Mouse (Mus musculus): ENCODE measurements around the gene Brpf3. TPM values are rescaled to one million over a fixed set of nuclear protein-coding genes. Genes with fewer than 3 reads are reported as not detected.
A peak's percentile ranks its signal among the peaks of the same experiment; 100 is the strongest.

Brpf3 gene
- 8.0 and 8.9 TPM in 2 replicates for polyA plus RNA-seq (2014; fragmentation: Nextera tagmentation; extraction: Ambion mirVana)

- Histone ChIP-seq H3K9me3 (ENCODE audit: control insufficient read depth, low read length) (no peaks in the 10 kb centered on the region), H3K4me3 (replicated peaks; ENCODE audit: low read length) (peak within 1 kb of the TSS; percentile 72), H3K36me3 (replicated peaks; ENCODE audit: control insufficient read depth, insufficient read depth) (peaks cover under 1% of the 10 kb centered on the region), H3K27ac (peak within 1 kb of the TSS; percentile 99), H3K9ac (peak within 1 kb of the TSS; percentile 99), H3K27me3 (ENCODE audit: control insufficient read depth, insufficient read depth, low read length) (no peaks in the 10 kb centered on the region), H3K4me2 (replicated peaks) (peak within 1 kb of the TSS; percentile 91), H3K4me1 (replicated peaks; ENCODE audit: control insufficient read depth, insufficient read depth, low read length) (peaks cover 27% of the 10 kb centered on the region)
- WGBS: under 1% methylated on average over 41 of the region's 99 CpGs
- DNase-seq (ENCODE audit: low spot score): peak; percentile 68
- ATAC-seq (ENCODE audit: low FRiP score): peak; percentile 61
Observed at GRCm38 (mm10) chr17:28800671-28801412, at the start of gene Brpf3. Gene Brpf3 (plus strand): TSS chr17:28801090.

GRCm38 (mm10) chr17:28756447-28756846 lies 44.4 kb upstream of the Brpf3 start:
- Histone ChIP-seq H3K4me1 (replicated peaks; ENCODE audit: control insufficient read depth, insufficient read depth, low read length) (no peaks in the 10 kb centered on the region), H3K27me3 (ENCODE audit: control insufficient read depth, insufficient read depth, low read length) (no peaks in the 10 kb centered on the region), H3K9me3 (ENCODE audit: control insufficient read depth, low read length) (no peaks in the 10 kb centered on the region), H3K9ac (no peak overlapping the region), H3K27ac (no peak overlapping the region), H3K4me3 (replicated peaks; ENCODE audit: low read length) (no peak overlapping the region), H3K36me3 (replicated peaks; ENCODE audit: control insufficient read depth, insufficient read depth) (no peaks in the 10 kb centered on the region), H3K4me2 (replicated peaks) (no peak overlapping the region)
- DNase-seq (ENCODE audit: low spot score) (no peak), ATAC-seq (ENCODE audit: low FRiP score) (no peak)
- WGBS: 67% methylated on average over 5 of the region's 5 CpGs

- H3K27ac ChIP-seq: no peak overlapping the region
- H3K9me3 ChIP-seq (ENCODE audit: control insufficient read depth, low read length): no peaks in the 10 kb centered on the region
- H3K36me3 ChIP-seq (replicated peaks; ENCODE audit: control insufficient read depth, insufficient read depth): no peaks in the 10 kb centered on the region
- DNase-seq (ENCODE audit: low spot score): no peak
- H3K9ac ChIP-seq: no peak overlapping the region
- no peak overlapping the region for H3K4me3 ChIP-seq (replicated peaks; ENCODE audit: low read length)
- ATAC-seq (ENCODE audit: low FRiP score): no peak
- H3K27me3 ChIP-seq (ENCODE audit: control insufficient read depth, insufficient read depth, low read length): no peaks in the 10 kb centered on the region
- no peaks in the 10 kb centered on the region for H3K4me1 ChIP-seq (replicated peaks; ENCODE audit: control insufficient read depth, insufficient read depth, low read length)
- no peak overlapping the region for H3K4me2 ChIP-seq (replicated peaks)
- 87% methylated on average over 2 of the region's 2 CpGs for WGBS
Observed at GRCm38 (mm10) chr17:28757470-28757869, 43.4 kb upstream of the Brpf3 start.

GRCm38 (mm10) chr17:28760736-28761312 lies 40.1 kb upstream of the Brpf3 start:
- no peak for ATAC-seq (ENCODE audit: low FRiP score)

GRCm38 (mm10) chr17:28761871-28762270 lies 39.0 kb upstream of the Brpf3 start:
- WGBS: 15% methylated on average over 3 of the region's 3 CpGs
- H3K27ac ChIP-seq: no peak overlapping the region
- peak; percentile 63 for DNase-seq (ENCODE audit: low spot score)
- H3K4me1 ChIP-seq (replicated peaks; ENCODE audit: control insufficient read depth, insufficient read depth, low read length): no peaks in the 10 kb centered on the region
- no peaks in the 10 kb centered on the region for H3K27me3 ChIP-seq (ENCODE audit: control insufficient read depth, insufficient read depth, low read length)
- ATAC-seq (ENCODE audit: low FRiP score): no peak
- no peak overlapping the region for H3K4me3 ChIP-seq (replicated peaks; ENCODE audit: low read length)
- no peak overlapping the region for H3K9ac ChIP-seq
- no peak overlapping the region for H3K4me2 ChIP-seq (replicated peaks)
- H3K36me3 ChIP-seq (replicated peaks; ENCODE audit: control insufficient read depth, insufficient read depth): no peaks in the 10 kb centered on the region
- H3K9me3 ChIP-seq (ENCODE audit: control insufficient read depth, low read length): no peaks in the 10 kb centered on the region

More at GRCm38 (mm10) chr17:28760736-28761312, 40.1 kb upstream of the Brpf3 start:
- H3K4me2 ChIP-seq (replicated peaks): no peak overlapping the region
- no peaks in the 10 kb centered on the region for H3K4me1 ChIP-seq (replicated peaks; ENCODE audit: control insufficient read depth, insufficient read depth, low read length)
- no peaks in the 10 kb centered on the region for H3K9me3 ChIP-seq (ENCODE audit: control insufficient read depth, low read length)
- H3K9ac ChIP-seq: no peak overlapping the region
- no peaks in the 10 kb centered on the region for H3K27me3 ChIP-seq (ENCODE audit: control insufficient read depth, insufficient read depth, low read length)
- DNase-seq (ENCODE audit: low spot score): no peak
- H3K4me3 ChIP-seq (replicated peaks; ENCODE audit: low read length): no peak overlapping the region
- WGBS: 72% methylated on average over 8 of the region's 8 CpGs
- no peak overlapping the region for H3K27ac ChIP-seq
- H3K36me3 ChIP-seq (replicated peaks; ENCODE audit: control insufficient read depth, insufficient read depth): no peaks in the 10 kb centered on the region

- H3K36me3 ChIP-seq (replicated peaks; ENCODE audit: control insufficient read depth, insufficient read depth): no peaks in the 10 kb centered on the region
- no peaks in the 10 kb centered on the region for H3K9me3 ChIP-seq (ENCODE audit: control insufficient read depth, low read length)
- DNase-seq (ENCODE audit: low spot score): no peak
- peaks cover 32% of the 10 kb centered on the region for H3K27me3 ChIP-seq (ENCODE audit: control insufficient read depth, insufficient read depth, low read length)
- ATAC-seq (ENCODE audit: low FRiP score): no peak
- no peak overlapping the region for H3K4me3 ChIP-seq (replicated peaks; ENCODE audit: low read length)
- 68% methylated on average over 3 of the region's 3 CpGs for WGBS
- H3K4me2 ChIP-seq (replicated peaks): no peak overlapping the region
- H3K9ac ChIP-seq: no peak overlapping the region
- no peak overlapping the region for H3K27ac ChIP-seq
- H3K4me1 ChIP-seq (replicated peaks; ENCODE audit: control insufficient read depth, insufficient read depth, low read length): no peaks in the 10 kb centered on the region; the same call in 1 of the 2 replicates
Observed at GRCm38 (mm10) chr17:28766203-28766602, 34.7 kb upstream of the Brpf3 start.

- Histone ChIP-seq H3K4me2 (replicated peaks) (no peak overlapping the region), H3K4me1 (replicated peaks; ENCODE audit: control insufficient read depth, insufficient read depth, low read length) (no peaks in the 10 kb centered on the region; the same call in 1 of the 2 replicates), H3K36me3 (replicated peaks; ENCODE audit: control insufficient read depth, insufficient read depth) (no peaks in the 10 kb centered on the region), H3K4me3 (replicated peaks; ENCODE audit: low read length) (no peak overlapping the region), H3K9ac (no peak overlapping the region), H3K27ac (no peak overlapping the region), H3K27me3 (ENCODE audit: control insufficient read depth, insufficient read depth, low read length) (peaks cover 34% of the 10 kb centered on the region), H3K9me3 (ENCODE audit: control insufficient read depth, low read length) (no peaks in the 10 kb centered on the region)
- ATAC-seq (ENCODE audit: low FRiP score): no peak
- DNase-seq (ENCODE audit: low spot score): no peak
- WGBS: 70% methylated on average over 11 of the region's 11 CpGs
Observed at GRCm38 (mm10) chr17:28766781-28767515, 33.9 kb upstream of the Brpf3 start.

- Histone ChIP-seq H3K27me3 (ENCODE audit: control insufficient read depth, insufficient read depth, low read length) (peaks cover 34% of the 10 kb centered on the region), H3K9ac (peak within 1 kb of the TSS; percentile 31; the same call in 1 of the 2 replicates), H3K4me1 (replicated peaks; ENCODE audit: control insufficient read depth, insufficient read depth, low read length) (no peaks in the 10 kb centered on the region; the same call in 1 of the 2 replicates), H3K9me3 (ENCODE audit: control insufficient read depth, low read length) (no peaks in the 10 kb centered on the region), H3K4me3 (replicated peaks; ENCODE audit: low read length) (peak within 1 kb of the TSS; percentile 32), H3K36me3 (replicated peaks; ENCODE audit: control insufficient read depth, insufficient read depth) (no peaks in the 10 kb centered on the region), H3K27ac (no peak within 1 kb of the TSS), H3K4me2 (replicated peaks) (peak within 1 kb of the TSS; percentile 60)
- WGBS: 2% methylated on average over 53 of the region's 58 CpGs
- DNase-seq (ENCODE audit: low spot score) (no peak), ATAC-seq (ENCODE audit: low FRiP score) (no peak)
Observed at GRCm38 (mm10) chr17:28769121-28769874, 31.6 kb upstream of the Brpf3 start, which contains the start of gene Mapk13. Gene Mapk13 (plus strand): TSS chr17:28769297.
